Mouse (Mus musculus) midbrain, embryonic 12.5 days (tissue): Measurements from ENCODE around the gene Metap1. TPM values are rescaled to one million over a fixed set of nuclear protein-coding genes. Genes with fewer than 3 reads are reported as not detected.
"Not testable (repeated sequence)": the region's sequence is repeated elsewhere in the genome, so short reads cannot be mapped to it uniquely, and the experiment has no call there.

Experiments
- ATAC-seq: fragments of 200-750 bp; cut with Nextera tagmentation; 2 replicates; pipeline ENCODE4 v1.8.0; 2017; ENCODE audit warnings: low read depth, moderate TSS enrichment, moderate library complexity; ENCODE audit not compliant: low FRiP score
- H3K27ac ChIP-seq: fragments of 300-500 bp; sonication (generic); replicated peaks from 2 replicates; pipeline ENCODE4 v1.5.1; 2016; ENCODE audit warnings: mild to moderate bottlenecking
- H3K27me3 ChIP-seq: fragments of 300-500 bp; sonication (generic); 2 replicates; pipeline ENCODE4 v1.6.1; 2016; ENCODE audit warnings: mild to moderate bottlenecking
- H3K36me3 ChIP-seq: fragments of 300-500 bp; sonication (generic); 2 replicates; pipeline ENCODE4 v1.6.1; 2016
- H3K4me1 ChIP-seq: fragments of 300-500 bp; sonication (generic); 2 replicates; pipeline ENCODE4 v1.6.1; 2016
- H3K4me2 ChIP-seq: fragments of 300-500 bp; sonication (generic); replicated peaks from 2 replicates; pipeline ENCODE4 v1.6.1; 2016; ENCODE audit warnings: mild to moderate bottlenecking, moderate library complexity
- H3K4me3 ChIP-seq: fragments of 300-500 bp; sonication (generic); 2 replicates; pipeline ENCODE4 v1.5.1; 2016; ENCODE audit warnings: mild to moderate bottlenecking
- H3K9ac ChIP-seq: fragments of 300-500 bp; sonication (generic); replicated peaks from 2 replicates; pipeline ENCODE4 v1.6.1; 2016; ENCODE audit warnings: mild to moderate bottlenecking, moderate library complexity
- H3K9me3 ChIP-seq: fragments of 300-500 bp; sonication (generic); 2 replicates; pipeline ENCODE4 v1.6.1; 2016; ENCODE audit warnings: mild to moderate bottlenecking
- WGBS: fragments of 180-500 bp; shearing (Covaris S2); methylation state at CpG from one replicate; pipeline ENCODE4 v1.1.7; 2016; 5-methylcytosine and 5-hydroxymethylcytosine counted together
- polyA plus RNA-seq: library from polyadenylated mRNA; unstranded; fragments of >200 nt; fragmentation: Nextera tagmentation; extraction: Ambion mirVana; gene quantifications from 2 replicates; pipeline ENCODE4 v1.2.1, GENCODE M21; 2016

Metap1 gene
- polyA plus RNA-seq, 1 experiment from 2014 or later = 42.8 TPM

DNA sequence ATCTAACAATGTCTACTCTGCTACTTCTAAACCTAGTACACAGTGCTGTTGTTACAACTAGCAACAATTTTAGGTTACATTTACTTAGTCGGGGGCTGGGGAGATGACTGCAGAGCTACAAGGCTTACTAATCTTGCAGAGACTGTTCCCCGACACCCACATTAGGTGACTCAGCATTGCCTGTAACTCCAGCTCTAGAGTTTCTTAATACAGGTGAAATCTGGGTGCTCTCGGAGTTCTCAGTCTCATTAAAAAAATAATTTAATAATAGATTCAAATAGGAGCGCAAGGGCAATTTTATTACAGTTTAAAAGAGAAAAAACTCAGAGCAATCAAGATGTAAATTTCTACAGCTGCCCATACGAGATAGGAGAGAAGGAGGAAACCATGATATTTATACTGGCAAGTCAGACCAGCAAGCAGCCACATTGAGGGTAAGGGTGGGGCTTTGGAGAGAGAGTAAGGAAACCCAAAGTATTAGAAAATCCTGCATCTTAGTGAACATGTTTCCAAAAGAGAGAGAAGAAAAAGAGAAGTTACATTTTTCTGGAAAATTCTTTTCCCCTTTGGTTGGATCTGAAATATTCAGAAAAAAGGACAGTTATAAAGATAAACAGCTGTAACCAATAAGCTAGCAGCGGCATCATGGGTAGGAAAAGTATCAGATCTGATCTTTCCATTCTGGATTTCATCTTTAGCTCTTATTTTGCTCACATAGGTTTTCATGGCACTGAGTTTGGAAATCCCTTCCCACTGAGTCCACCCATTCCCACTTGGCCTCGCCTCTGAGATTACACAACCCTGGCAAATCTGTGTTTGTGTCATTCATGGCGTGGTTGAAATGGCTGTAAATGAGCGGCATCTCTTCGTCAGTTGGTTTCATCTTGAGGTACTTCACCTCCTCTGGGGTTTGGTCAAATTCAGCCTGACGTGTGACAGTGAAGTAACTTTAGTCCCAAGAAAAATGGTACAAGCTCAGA lies 6.1 kb upstream of the Metap1 start:
- no peaks in the 10 kb centered on the region for H3K9me3 ChIP-seq
- no peaks in the 10 kb centered on the region for H3K27me3 ChIP-seq
- no peak for ATAC-seq
- no peak overlapping the region for H3K4me2 ChIP-seq
- H3K36me3 ChIP-seq = no peaks in the 10 kb centered on the region
- H3K4me1 ChIP-seq = peaks cover 14% of the 10 kb centered on the region; the same call in 1 of the 2 replicates
- 89% methylated on average over 11 of the region's 11 CpGs for WGBS
- H3K9ac ChIP-seq = no peak overlapping the region
- H3K27ac ChIP-seq = no peak overlapping the region
- H3K4me3 ChIP-seq = no peak overlapping the region

DNA sequence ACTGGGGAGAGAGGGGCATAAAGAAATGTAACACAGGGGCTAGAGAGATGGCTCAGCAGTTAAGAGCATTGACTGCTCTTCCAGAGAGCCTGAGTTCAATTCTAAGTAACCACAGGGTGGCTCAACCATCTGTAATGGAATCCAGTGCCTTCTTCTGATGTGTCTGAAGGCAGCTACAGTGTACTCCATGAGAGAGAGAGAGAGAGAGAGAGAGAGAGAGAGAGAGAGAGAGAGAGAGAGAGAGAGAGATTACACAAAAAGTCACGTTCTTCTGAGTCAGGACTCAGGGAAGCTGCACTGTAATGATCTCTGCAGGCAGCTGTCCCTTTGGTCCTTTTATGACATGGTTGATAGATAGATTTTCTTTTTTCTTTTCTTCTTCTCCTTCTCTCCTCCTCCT lies 5.2 kb upstream of the Metap1 start:
- no peak for ATAC-seq
- H3K4me2 ChIP-seq = no peak overlapping the region
- WGBS = 55% methylated on average over 1 of the region's 1 CpGs

DNA sequence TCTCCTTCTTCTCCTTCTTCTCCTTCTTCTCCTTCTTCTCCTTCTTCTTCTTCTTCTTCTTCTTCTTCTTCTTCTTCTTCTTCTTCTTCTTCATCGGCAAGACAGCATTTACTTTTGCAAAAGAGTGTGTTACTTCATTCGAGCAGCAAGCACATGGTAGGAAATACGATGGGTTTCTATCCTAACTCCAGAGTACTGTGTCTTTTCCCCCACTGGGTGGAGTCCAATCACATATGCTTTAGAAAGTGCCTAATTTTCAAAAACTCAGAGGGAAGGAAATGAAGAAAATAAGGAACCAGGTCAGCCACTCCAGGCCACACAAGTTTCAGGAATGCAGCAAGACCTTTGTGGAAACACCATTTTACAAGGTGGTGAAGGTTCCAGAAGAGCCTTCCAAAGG lies 4.4 kb upstream of the Metap1 start:
- H3K27ac ChIP-seq = no peak overlapping the region

More for the DNA sequence above, 5.2 kb upstream of the Metap1 start:
- no peak overlapping the region for H3K4me3 ChIP-seq
- H3K9me3 ChIP-seq = no peaks in the 10 kb centered on the region
- H3K27me3 ChIP-seq = no peaks in the 10 kb centered on the region
- no peak overlapping the region for H3K27ac ChIP-seq
- no peaks in the 10 kb centered on the region for H3K36me3 ChIP-seq
- H3K9ac ChIP-seq = no peak overlapping the region
- peaks cover 5% of the 10 kb centered on the region; the same call in 1 of the 2 replicates for H3K4me1 ChIP-seq

DNA sequence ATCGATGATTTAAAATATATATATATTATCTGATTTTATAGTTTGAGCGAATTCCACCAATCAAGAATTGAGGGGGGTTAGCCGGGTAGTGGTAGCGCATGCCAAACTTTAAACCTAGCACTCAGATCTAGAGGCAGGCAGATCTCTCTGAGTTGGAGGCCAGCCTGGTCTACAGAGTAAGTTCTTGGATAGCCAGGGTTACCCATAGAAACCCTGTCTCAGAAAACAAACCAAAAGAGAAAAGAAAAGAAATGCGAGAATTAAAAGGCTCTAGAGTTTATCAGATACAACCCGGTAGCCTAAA lies 671 bp upstream of the Metap1 start:
- Histone ChIP-seq H3K9ac (peak overlapping the region; percentile 88; the same call in 1 of the 2 replicates), H3K9me3 (no peaks in the 10 kb centered on the region), H3K27me3 (no peaks in the 10 kb centered on the region), H3K27ac (no peak overlapping the region), H3K36me3 (peaks cover 11% of the 10 kb centered on the region), H3K4me3 (peak overlapping the region; percentile 90), H3K4me1 (peaks cover 11% of the 10 kb centered on the region), H3K4me2 (peak overlapping the region; percentile 71)
- ATAC-seq = peak; percentile 13
- WGBS = 36% methylated on average over 6 of the region's 6 CpGs

More for the DNA sequence above, 4.4 kb upstream of the Metap1 start:
- no peak overlapping the region for H3K9ac ChIP-seq
- H3K36me3 ChIP-seq = no peaks in the 10 kb centered on the region
- H3K4me2 ChIP-seq = no peak overlapping the region
- no peaks in the 10 kb centered on the region for H3K4me1 ChIP-seq
- H3K27me3 ChIP-seq = no peaks in the 10 kb centered on the region
- H3K4me3 ChIP-seq = no peak overlapping the region
- H3K9me3 ChIP-seq = no peaks in the 10 kb centered on the region
- no peak for ATAC-seq
- WGBS = 90% methylated on average over 3 of the region's 3 CpGs

DNA sequence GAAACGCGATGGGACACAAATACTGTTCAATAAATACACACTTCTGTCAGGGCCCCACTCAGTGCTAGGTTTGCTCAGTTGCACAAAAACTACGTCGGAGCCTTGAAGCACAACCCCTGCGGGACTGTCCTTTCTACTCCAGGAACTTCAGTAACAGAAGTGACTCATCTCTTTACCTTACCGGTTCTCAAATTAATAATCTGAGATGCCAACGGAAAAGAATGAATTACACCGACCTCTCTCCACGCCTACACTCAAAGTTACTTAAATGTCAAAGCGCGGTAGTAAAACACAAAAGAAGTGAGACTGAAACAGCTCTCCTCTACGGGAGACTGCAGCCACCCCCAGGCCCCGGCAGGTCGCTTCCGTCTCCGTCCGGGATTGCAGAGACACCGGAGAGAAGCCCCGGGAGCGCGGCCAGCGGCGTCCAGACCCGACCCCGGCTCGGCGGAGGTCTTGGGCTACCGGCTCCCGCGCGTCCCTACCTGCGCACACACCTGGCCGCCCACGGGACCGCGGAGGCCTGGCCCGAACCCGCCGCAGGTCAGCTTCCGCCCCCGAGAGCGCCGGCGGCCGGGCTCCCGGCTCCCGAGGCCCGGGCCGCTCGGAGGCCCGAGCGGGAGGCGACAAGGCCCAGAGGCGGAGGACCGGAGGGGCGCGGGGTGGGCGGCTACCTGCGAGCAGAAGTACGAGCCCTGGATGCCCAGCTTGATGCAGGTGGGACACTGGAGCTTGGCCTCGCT lies 560 bp downstream of the Metap1 start:
- Histone ChIP-seq H3K4me1 (peaks cover 11% of the 10 kb centered on the region), H3K9me3 (no peaks in the 10 kb centered on the region), H3K36me3 (peaks cover 17% of the 10 kb centered on the region), H3K4me2 (peak overlapping the region; percentile 71), H3K9ac (peak overlapping the region; percentile 88), H3K27me3 (no peaks in the 10 kb centered on the region), H3K4me3 (peak overlapping the region; percentile 90), H3K27ac (peak overlapping the region; percentile 75)
- WGBS = under 1% methylated on average over 60 of the region's 61 CpGs
- ATAC-seq = peak; percentile 44; the same call in 1 of the 2 replicates

DNA sequence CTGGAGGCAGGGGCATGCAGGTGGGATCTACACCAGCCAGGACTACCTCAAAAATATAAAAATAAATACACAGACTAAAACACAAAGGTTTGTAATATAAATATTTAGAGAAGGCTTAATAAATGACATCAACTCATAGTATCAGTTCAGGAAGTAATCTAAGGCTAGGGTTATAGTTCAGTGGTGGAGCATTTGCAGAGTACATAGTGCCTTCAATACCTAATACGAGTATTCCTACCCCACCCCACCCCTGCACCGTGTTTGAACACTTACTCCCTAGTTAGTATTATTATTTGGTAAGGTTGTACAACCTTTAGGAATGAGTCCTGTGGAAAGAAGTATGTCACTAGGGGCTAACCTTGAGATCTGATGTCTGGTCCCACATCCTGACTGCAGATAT lies 6.1 kb downstream of the Metap1 start:
- H3K4me1 ChIP-seq = peaks cover 11% of the 10 kb centered on the region
- WGBS = 94% methylated on average over 2 of the region's 2 CpGs
- H3K9me3 ChIP-seq = no peaks in the 10 kb centered on the region
- H3K4me3 ChIP-seq = no peak overlapping the region
- no peak for ATAC-seq
- H3K27ac ChIP-seq = no peak overlapping the region
- peaks cover 35% of the 10 kb centered on the region for H3K36me3 ChIP-seq
- H3K4me2 ChIP-seq = no peak overlapping the region
- no peak overlapping the region for H3K9ac ChIP-seq
- no peaks in the 10 kb centered on the region for H3K27me3 ChIP-seq

DNA sequence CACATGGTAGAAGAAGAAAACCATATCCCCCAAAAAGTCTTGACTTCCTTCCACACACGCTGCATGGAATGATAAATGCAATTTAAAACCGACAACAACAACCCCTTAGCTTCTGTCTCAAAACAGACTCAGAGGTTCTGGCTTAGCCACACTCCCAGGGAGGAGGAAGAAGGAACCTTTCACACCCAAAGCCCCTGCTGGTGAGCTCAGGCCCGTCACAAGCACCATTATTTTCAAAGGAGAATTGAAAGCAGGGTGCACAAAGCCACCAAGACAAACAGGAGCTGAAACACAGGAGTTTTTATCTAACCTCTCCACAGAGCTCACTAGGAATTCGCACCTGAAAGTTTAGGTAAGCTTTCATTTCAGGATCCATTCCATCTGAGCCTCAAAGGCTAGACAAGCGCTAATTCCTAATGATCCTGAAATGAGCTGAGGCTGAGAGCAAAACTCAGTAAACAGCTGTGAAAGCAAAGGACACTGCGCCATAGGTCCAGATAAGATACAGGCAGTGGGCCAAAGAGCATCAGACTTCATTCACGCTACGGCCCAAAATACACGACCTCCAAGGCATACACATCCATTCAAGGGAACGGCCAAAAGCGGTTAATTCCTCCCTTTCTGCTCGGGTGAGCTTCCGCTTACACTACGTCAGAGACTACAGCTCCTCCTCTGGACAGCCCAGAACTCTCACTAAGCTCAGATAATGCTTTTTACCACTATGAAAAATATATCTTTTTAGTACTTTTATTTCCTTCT lies 7.6 kb downstream of the Metap1 start:
- ATAC-seq = no peak
- WGBS = 62% methylated on average over 14 of the region's 14 CpGs
- no peak overlapping the region for H3K9ac ChIP-seq
- H3K9me3 ChIP-seq = no peaks in the 10 kb centered on the region
- H3K27ac ChIP-seq = no peak overlapping the region
- 0 out of 2 replicates have a peak, but pooled peaks cover 2% of the 10 kb centered on the region for H3K4me1 ChIP-seq
- no peak overlapping the region for H3K4me2 ChIP-seq
- no peak overlapping the region for H3K4me3 ChIP-seq
- no peaks in the 10 kb centered on the region for H3K27me3 ChIP-seq
- H3K36me3 ChIP-seq = peaks cover 33% of the 10 kb centered on the region

DNA sequence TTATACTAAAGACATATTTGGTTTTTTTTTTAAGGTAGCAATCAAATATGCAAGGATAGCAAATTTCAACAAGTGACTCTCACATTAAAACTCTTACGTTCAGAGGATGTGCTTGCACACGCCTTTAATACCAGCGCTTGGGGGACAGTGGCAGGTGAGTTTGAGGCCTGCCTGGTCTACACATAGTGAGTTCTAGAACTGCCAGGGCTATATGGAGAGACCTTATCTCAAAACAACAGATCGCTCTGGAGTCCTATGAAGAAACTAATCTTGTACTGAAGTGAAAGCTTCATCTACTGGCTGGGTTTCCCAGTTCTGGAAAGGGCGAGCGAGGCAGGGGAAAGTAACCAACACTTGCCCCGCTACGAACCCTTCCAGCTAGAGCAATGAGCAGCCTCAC lies 9.8 kb downstream of the Metap1 start:
- no peak for ATAC-seq
- Histone ChIP-seq H3K9me3 (no peaks in the 10 kb centered on the region), H3K9ac (no peak overlapping the region), H3K4me1 (0 out of 2 replicates have a peak, but pooled peaks cover 2% of the 10 kb centered on the region), H3K27ac (no peak overlapping the region), H3K27me3 (no peaks in the 10 kb centered on the region), H3K4me2 (no peak overlapping the region), H3K4me3 (no peak overlapping the region), H3K36me3 (peaks cover 21% of the 10 kb centered on the region)
- WGBS = 96% methylated on average over 8 of the region's 8 CpGs

DNA sequence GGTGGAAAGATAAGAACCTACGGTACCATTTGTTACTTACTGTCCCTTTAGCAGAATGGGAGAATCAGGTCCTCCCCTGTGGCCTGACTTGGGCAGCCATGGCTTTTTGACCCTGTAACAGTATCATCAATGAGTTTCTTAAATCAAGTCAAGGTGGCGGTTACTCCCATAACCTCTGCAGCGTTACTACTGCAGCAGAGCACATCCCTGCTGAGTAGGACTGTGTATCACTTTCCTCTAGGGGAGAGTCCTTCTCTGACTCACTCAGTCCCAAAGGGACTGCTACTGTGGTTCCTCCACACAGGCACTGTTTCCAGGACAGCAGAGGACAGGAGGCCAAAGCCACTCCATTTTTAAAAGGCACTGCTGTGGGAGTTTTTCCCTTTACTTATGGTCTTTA lies 18.2 kb downstream of the Metap1 start:
- H3K9me3 ChIP-seq = no peaks in the 10 kb centered on the region
- H3K4me3 ChIP-seq = no peak overlapping the region
- no peak overlapping the region for H3K4me2 ChIP-seq
- WGBS = 79% methylated on average over 3 of the region's 3 CpGs
- ATAC-seq = no peak
- no peaks in the 10 kb centered on the region for H3K4me1 ChIP-seq
- H3K9ac ChIP-seq = no peak overlapping the region
- H3K36me3 ChIP-seq = peaks cover 60% of the 10 kb centered on the region
- no peaks in the 10 kb centered on the region for H3K27me3 ChIP-seq
- no peak overlapping the region for H3K27ac ChIP-seq

DNA sequence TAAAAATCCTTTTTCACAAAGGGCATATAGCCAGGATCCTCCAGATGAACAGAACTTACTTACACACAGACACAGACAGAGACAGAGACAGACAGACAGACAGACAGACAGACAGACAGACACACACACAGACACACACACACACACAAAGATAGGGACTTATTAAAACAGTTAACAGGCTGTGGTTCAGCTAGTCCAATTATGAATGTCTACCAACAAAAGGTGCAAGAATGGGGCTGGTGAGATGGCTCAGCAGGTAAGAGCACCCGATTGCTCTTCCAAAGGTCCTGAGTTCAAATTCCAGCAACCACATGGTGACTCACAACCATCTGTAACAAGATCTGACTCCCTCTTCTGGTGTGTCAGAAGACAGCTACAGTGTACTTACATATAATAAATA lies 22.7 kb downstream of the Metap1 start:
- H3K4me2 ChIP-seq, H3K9ac ChIP-seq, H3K4me1 ChIP-seq, H3K4me3 ChIP-seq, ATAC-seq, H3K9me3 ChIP-seq, H3K27me3 ChIP-seq, H3K27ac ChIP-seq: not testable (repeated sequence)
- WGBS = 94% methylated on average over 1 of the region's 1 CpGs
- peaks cover 81% of the 10 kb centered on the region for H3K36me3 ChIP-seq

DNA sequence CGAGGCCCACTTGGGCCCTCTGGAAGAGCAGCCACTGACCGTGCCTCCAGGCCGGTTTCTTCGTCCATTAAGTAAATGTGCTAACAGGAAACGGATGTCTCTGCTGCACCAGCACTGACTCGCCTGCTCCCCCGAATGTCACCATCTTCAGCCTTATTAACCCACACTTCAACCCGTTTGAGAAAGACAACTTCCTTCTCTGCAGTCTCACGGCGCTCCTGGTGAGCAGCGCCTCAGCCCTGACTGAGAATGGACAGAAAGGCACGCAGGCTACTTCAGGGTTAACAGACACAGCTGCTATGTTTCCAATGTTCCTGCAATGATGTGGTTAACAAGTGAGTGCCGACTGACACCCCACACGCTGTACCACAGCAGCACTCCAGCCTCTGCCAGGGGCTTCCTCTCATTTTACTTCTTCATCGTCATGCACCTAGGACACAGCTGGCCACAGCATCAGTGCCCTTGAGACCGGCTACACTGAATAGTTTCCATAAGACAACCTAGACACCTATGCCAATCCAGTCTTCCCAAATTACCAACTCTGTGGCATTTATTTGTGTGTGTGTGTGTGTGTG lies 24.7 kb downstream of the Metap1 start:
- Histone ChIP-seq H3K4me1 (no peaks in the 10 kb centered on the region), H3K9ac (no peak overlapping the region), H3K27ac (no peak overlapping the region), H3K4me2 (no peak overlapping the region), H3K36me3 (peaks cover 83% of the 10 kb centered on the region), H3K9me3 (no peaks in the 10 kb centered on the region), H3K4me3 (no peak overlapping the region), H3K27me3 (no peaks in the 10 kb centered on the region)
- ATAC-seq = no peak
- 91% methylated on average over 16 of the region's 16 CpGs for WGBS
